Mouse (Mus musculus) olfactory bulb, adult 2 months (tissue): ENCODE measurements around the gene Gas6.

Source experiments
- CTCF ChIP-seq: fragments of 200-500 bp; IDR thresholded peaks from 2 replicates; pipeline ENCODE4 v1.5.1; 2012; ENCODE audit warnings: low read depth, mild to moderate bottlenecking, low read length, moderate library complexity; ENCODE audit not compliant: insufficient read depth
- POLR2A ChIP-seq: fragments of 200-500 bp; IDR thresholded peaks from 2 replicates; pipeline ENCODE4 v1.6.1; 2012; ENCODE audit warnings: mild to moderate bottlenecking, low read depth, low read length, moderate library complexity; ENCODE audit not compliant: insufficient read depth

DNA sequence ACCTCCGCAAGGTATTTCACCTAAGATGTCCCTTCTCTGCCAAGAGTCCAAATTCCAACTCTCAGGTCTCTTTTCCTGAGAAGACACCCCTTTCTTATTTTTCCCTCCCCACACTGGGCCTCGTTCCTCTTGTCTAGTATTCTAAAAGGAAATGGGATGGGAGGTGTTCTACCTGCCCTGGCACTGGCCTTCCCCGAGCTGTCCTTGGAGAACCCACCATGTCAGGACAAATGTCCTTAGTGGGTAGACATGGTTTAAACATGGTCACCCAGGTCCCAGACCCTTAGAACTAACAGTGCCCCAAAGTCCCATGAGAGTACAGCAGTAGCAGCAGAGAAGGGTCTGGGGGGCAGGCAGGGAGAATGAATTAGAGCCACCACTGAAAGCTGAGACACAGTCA, 4.9 kb downstream of the Gas6 start:
- TF ChIP-seq POLR2A (no peak), CTCF (no peak)
